Mouse (Mus musculus): ENCODE data around the gene Gm20696. TPM values are rescaled to one million over a fixed set of nuclear protein-coding genes. Genes with fewer than 3 reads are reported as not detected.
A peak's percentile ranks its signal among the peaks of the same experiment; 100 is the strongest.

The Gm20696 gene
- polyA plus RNA-seq, 1 experiment from 2014 or later = 7.5 TPM

DNA sequence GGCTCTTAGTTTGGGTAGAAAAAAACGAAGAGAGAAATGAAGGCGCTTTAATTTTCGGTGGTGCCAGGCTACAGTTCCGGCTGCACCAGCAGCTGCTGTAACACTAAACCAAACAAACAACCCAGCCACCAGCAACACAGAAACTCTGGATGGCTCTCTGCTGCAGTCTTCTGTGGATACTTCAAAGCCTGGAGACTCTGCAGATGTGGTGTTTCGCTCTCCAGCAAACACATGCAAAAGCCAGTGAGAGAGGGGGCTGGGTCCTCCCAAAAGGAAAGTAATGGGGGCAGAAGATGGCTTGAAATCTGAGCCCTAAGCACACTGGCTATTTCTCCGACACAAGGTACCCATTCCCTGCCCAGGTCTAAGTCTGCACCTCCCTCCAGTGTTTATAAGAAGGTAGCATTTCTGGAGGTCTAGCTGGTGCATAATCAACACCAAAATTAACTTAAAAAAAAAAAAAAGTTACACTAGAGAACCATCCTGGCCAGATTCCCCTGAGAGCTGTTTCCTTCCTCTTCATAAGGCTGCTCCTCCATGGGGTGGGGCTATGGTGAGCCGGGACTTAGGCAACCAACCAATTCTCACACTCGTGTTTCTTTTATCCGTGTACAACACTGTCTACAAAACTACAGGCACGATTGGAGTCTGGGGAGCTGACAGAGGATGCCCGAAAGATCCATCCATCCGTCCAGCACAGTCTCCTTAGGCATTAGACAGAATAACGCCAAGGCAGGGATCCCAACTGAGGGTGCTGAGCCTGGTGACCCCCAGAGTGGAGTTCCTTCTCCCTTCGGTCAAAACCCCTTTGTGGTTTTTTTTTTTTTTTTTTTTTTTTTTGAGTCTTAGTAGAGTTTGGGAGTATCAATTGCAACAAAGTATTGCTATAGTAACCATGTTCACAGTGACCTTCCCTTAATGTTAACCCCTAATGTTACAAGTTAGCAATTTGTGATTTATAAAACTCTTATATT, 55.9 kb downstream of the Gm20696 start:
- peak; percentile 55 for ATAC-seq (ENCODE audit: low FRiP score, low TSS enrichment)
- Histone ChIP-seq H3K4me3 (ENCODE audit: low read length) (no peak overlapping the region), H3K27ac (ENCODE audit: low read depth, low read length) (0 out of 2 replicates have a peak overlapping the region, but pooled peaks have one; percentile 26)

DNA sequence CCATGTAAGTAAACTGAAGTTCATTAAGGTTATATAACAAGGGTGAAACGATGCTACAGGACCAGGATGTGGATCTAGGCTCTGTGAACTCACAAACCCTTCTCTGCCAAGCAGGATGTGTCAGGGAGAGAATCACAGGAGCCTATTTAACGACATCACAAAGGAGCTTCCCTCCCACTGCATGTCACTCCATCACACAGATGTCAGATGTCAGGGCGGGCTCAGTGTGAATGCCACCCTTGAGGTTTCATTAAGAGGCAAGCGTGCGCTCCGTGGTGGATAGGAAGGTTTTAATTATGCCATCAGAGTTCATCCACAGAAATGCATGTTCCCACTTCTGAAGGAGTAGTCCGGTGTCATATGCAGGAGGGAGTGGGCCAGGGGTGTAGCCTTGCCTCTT, 60.5 kb downstream of the Gm20696 start:
- no peak for ATAC-seq (ENCODE audit: low FRiP score, low TSS enrichment)
- 81% methylated on average over 7 of the region's 7 CpGs for WGBS

More for the DNA sequence above, 55.9 kb downstream of the Gm20696 start:
- Histone ChIP-seq H3K4me2 (replicated peaks; ENCODE audit: low read depth, low read length) (peak overlapping the region; percentile 31), H3K27me3 (ENCODE audit: control insufficient read depth, insufficient read depth, low read length) (no peaks in the 10 kb centered on the region), H3K4me1 (ENCODE audit: control insufficient read depth, insufficient read depth, low read length) (peaks cover 8% of the 10 kb centered on the region; the same call in 1 of the 2 replicates), H3K36me3 (ENCODE audit: control insufficient read depth, insufficient read depth, low read length) (no peaks in the 10 kb centered on the region), H3K9ac (ENCODE audit: low read depth, low read length) (no peak overlapping the region), H3K9me3 (ENCODE audit: control insufficient read depth, low read length) (no peaks in the 10 kb centered on the region)
- WGBS = 17% methylated on average over 14 of the region's 14 CpGs

DNA sequence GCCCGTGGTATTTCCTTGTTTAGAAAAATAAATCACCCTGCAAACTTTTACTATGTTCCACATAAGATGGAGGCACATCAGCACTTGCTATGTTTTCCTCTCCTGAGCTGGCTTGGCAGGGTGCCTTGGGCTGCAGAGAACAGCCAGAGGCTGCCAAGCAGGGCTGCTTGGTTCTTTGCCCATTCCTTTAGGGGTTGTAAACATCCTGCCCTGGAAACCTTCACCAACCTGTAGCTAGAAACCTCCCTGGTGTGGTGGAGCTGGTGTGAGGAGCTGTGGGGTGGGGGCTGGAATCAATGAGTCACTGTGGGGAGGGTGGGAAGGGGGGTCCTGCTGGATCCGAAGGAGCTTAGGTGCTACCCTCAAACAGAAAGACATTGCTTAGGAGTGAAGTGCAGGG, 61.8 kb downstream of the Gm20696 start:
- no peak for ATAC-seq (ENCODE audit: low FRiP score, low TSS enrichment)
- no peaks in the 10 kb centered on the region for H3K4me1 ChIP-seq (ENCODE audit: control insufficient read depth, insufficient read depth, low read length)

More for the DNA sequence above, 60.5 kb downstream of the Gm20696 start:
- no peak overlapping the region for H3K4me2 ChIP-seq (replicated peaks; ENCODE audit: low read depth, low read length)
- no peak overlapping the region for H3K9ac ChIP-seq (ENCODE audit: low read depth, low read length)
- H3K27me3 ChIP-seq (ENCODE audit: control insufficient read depth, insufficient read depth, low read length) = no peaks in the 10 kb centered on the region
- H3K27ac ChIP-seq (ENCODE audit: low read depth, low read length) = no peak overlapping the region
- no peaks in the 10 kb centered on the region for H3K36me3 ChIP-seq (ENCODE audit: control insufficient read depth, insufficient read depth, low read length)
- no peaks in the 10 kb centered on the region for H3K4me1 ChIP-seq (ENCODE audit: control insufficient read depth, insufficient read depth, low read length)
- no peak overlapping the region for H3K4me3 ChIP-seq (ENCODE audit: low read length)
- H3K9me3 ChIP-seq (ENCODE audit: control insufficient read depth, low read length) = no peaks in the 10 kb centered on the region

DNA sequence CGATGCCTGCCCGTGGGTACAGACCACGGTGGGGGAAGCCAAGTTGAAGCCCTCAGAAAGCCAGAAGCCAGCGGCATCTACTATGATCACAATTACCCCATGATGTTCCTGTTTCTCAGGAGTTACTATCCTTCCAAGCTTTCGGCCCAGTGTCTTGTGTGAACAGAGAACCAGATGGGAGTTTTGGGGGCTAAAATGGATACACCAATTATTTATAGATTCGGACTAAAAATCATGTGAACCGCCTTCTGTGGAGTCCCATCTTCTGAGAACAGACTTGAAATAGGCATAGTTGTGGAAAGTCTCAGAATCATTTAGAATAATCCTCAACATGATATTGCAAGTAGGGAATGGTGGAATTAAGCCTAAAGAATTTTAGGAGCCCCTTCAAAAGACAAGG, 64.2 kb downstream of the Gm20696 start:
- ATAC-seq (ENCODE audit: low FRiP score, low TSS enrichment) = no peak
- WGBS = 92% methylated on average over 7 of the region's 7 CpGs
- H3K27ac ChIP-seq (ENCODE audit: low read depth, low read length) = no peak overlapping the region
- H3K9me3 ChIP-seq (ENCODE audit: control insufficient read depth, low read length) = no peaks in the 10 kb centered on the region
- H3K4me1 ChIP-seq (ENCODE audit: control insufficient read depth, insufficient read depth, low read length) = 0 out of 2 replicates have a peak, but pooled peaks cover 3% of the 10 kb centered on the region
- H3K36me3 ChIP-seq (ENCODE audit: control insufficient read depth, insufficient read depth, low read length) = no peaks in the 10 kb centered on the region
- H3K4me3 ChIP-seq (ENCODE audit: low read length) = no peak overlapping the region
- no peaks in the 10 kb centered on the region for H3K27me3 ChIP-seq (ENCODE audit: control insufficient read depth, insufficient read depth, low read length)
- no peak overlapping the region for H3K4me2 ChIP-seq (replicated peaks; ENCODE audit: low read depth, low read length)
- H3K9ac ChIP-seq (ENCODE audit: low read depth, low read length) = no peak overlapping the region

More for the DNA sequence above, 61.8 kb downstream of the Gm20696 start:
- Histone ChIP-seq H3K36me3 (ENCODE audit: control insufficient read depth, insufficient read depth, low read length) (no peaks in the 10 kb centered on the region), H3K4me3 (ENCODE audit: low read length) (no peak overlapping the region), H3K4me2 (replicated peaks; ENCODE audit: low read depth, low read length) (no peak overlapping the region), H3K9ac (ENCODE audit: low read depth, low read length) (no peak overlapping the region), H3K9me3 (ENCODE audit: control insufficient read depth, low read length) (no peaks in the 10 kb centered on the region), H3K27ac (ENCODE audit: low read depth, low read length) (no peak overlapping the region), H3K27me3 (ENCODE audit: control insufficient read depth, insufficient read depth, low read length) (no peaks in the 10 kb centered on the region)
- WGBS = 50% methylated on average over 2 of the region's 2 CpGs

DNA sequence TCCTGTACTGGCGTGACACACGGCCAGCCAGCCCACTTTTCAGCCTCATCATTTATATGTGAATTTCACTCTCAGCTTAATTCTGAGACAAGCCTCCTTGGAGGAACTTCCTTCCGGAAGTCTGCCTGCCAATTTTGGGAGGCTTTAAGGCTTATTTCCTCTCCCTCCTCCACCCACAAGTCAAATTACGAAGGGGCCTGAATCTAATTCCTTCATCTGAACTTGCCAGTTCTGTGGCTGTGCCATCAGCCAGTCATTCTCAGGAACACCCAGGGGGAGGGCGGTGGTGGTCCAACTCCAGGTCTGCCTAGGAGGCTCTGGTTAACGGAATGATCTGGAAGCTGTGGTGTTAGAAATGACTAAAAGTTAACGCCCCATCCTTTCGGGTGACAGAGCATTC, 65.7 kb downstream of the Gm20696 start:
- ATAC-seq (ENCODE audit: low FRiP score, low TSS enrichment) = no peak
- Histone ChIP-seq H3K27ac (ENCODE audit: low read depth, low read length) (no peak overlapping the region), H3K36me3 (ENCODE audit: control insufficient read depth, insufficient read depth, low read length) (no peaks in the 10 kb centered on the region), H3K27me3 (ENCODE audit: control insufficient read depth, insufficient read depth, low read length) (no peaks in the 10 kb centered on the region), H3K9me3 (ENCODE audit: control insufficient read depth, low read length) (no peaks in the 10 kb centered on the region), H3K9ac (ENCODE audit: low read depth, low read length) (no peak overlapping the region), H3K4me3 (ENCODE audit: low read length) (no peak overlapping the region), H3K4me1 (ENCODE audit: control insufficient read depth, insufficient read depth, low read length) (0 out of 2 replicates have a peak, but pooled peaks cover 3% of the 10 kb centered on the region), H3K4me2 (replicated peaks; ENCODE audit: low read depth, low read length) (no peak overlapping the region)
- 62% methylated on average over 8 of the region's 8 CpGs for WGBS

DNA sequence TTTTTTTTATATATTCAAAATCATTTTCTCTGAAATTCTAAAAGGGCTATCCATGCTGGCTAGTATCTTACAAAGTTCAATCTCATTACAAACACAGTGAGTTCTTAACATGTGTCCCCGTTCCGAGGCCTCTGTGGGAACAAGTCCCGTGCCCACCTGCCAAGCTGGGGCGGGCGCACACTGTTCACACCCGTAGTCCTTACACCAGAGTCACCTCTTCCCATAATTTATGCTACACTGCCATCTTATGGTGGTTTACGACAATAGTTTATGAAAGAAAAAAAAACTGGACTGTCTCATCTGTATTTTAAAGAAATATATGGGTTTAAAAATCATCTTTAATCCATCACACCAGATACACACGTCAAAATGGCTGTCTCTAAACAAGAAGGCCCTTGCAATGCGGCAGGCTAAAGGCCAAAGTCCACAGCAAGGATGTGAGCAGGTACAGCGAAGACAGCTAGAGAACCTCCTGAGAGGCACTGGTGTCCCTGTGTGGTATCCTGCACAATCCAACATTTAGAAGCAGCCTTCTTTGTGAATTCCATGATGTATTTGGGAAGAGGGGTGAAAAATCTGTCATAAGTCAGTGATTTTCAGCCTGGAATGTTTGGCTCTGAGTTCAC, 66.3 kb downstream of the Gm20696 start:
- Histone ChIP-seq H3K36me3 (ENCODE audit: control insufficient read depth, insufficient read depth, low read length) (no peaks in the 10 kb centered on the region), H3K27me3 (ENCODE audit: control insufficient read depth, insufficient read depth, low read length) (no peaks in the 10 kb centered on the region), H3K4me1 (ENCODE audit: control insufficient read depth, insufficient read depth, low read length) (0 out of 2 replicates have a peak, but pooled peaks cover 3% of the 10 kb centered on the region), H3K9ac (ENCODE audit: low read depth, low read length) (no peak overlapping the region), H3K9me3 (ENCODE audit: control insufficient read depth, low read length) (no peaks in the 10 kb centered on the region), H3K4me3 (ENCODE audit: low read length) (no peak overlapping the region), H3K4me2 (replicated peaks; ENCODE audit: low read depth, low read length) (no peak overlapping the region), H3K27ac (ENCODE audit: low read depth, low read length) (no peak overlapping the region)
- WGBS = 31% methylated on average over 10 of the region's 10 CpGs
- peak; percentile 86; the same call in 1 of the 2 replicates for ATAC-seq (ENCODE audit: low FRiP score, low TSS enrichment)

DNA sequence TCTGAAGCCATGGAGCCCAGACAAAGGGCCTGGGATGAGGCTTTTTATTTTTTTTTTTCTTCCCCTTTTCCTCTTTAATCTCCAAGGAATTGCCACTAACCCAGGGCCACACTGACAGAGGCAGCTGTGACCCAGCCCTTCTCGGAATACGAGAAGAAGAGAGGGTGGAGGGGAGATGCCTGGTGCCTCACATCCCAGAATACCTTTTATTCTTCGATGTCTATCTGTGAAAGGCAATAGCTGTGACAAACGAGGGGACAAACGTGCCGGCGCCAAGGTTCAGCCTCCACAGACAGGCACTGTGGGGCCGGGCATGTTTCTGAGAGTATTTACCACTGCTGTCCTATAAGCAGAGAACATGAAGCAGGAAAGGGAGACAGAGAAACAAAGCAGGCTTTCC, 66.9 kb downstream of the Gm20696 start:
- WGBS = 11% methylated on average over 8 of the region's 8 CpGs
- Histone ChIP-seq H3K9me3 (ENCODE audit: control insufficient read depth, low read length) (no peaks in the 10 kb centered on the region), H3K4me3 (ENCODE audit: low read length) (no peak overlapping the region), H3K27me3 (ENCODE audit: control insufficient read depth, insufficient read depth, low read length) (no peaks in the 10 kb centered on the region), H3K4me1 (ENCODE audit: control insufficient read depth, insufficient read depth, low read length) (0 out of 2 replicates have a peak, but pooled peaks cover 3% of the 10 kb centered on the region), H3K9ac (ENCODE audit: low read depth, low read length) (no peak overlapping the region), H3K4me2 (replicated peaks; ENCODE audit: low read depth, low read length) (no peak overlapping the region; the same call in 1 of the 2 replicates), H3K27ac (ENCODE audit: low read depth, low read length) (no peak overlapping the region), H3K36me3 (ENCODE audit: control insufficient read depth, insufficient read depth, low read length) (no peaks in the 10 kb centered on the region)
- no peak for ATAC-seq (ENCODE audit: low FRiP score, low TSS enrichment)

DNA sequence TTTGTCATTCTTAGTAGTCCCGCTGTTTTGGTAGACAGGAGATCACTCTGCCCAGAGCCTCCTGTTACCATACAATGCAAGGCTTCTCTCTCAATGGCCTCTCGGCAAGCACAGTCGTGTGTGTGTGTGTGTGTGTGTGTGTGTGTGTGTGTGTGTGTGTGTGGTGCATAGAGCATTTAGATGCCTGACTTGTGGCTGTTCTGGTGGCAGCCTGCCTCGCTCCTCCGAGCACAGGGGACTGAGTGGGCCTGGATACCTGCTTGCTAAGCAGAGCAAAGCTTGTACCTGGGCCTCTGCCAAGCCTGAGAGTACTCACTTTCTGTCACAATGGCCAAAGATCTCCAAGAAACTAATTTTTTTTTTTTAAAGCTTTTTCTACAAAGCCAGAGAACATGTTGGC, 67.4 kb downstream of the Gm20696 start:
- Histone ChIP-seq H3K27me3 (ENCODE audit: control insufficient read depth, insufficient read depth, low read length) (no peaks in the 10 kb centered on the region), H3K4me3 (ENCODE audit: low read length) (no peak overlapping the region), H3K4me1 (ENCODE audit: control insufficient read depth, insufficient read depth, low read length) (0 out of 2 replicates have a peak, but pooled peaks cover 3% of the 10 kb centered on the region), H3K36me3 (ENCODE audit: control insufficient read depth, insufficient read depth, low read length) (no peaks in the 10 kb centered on the region), H3K4me2 (replicated peaks; ENCODE audit: low read depth, low read length) (no peak overlapping the region), H3K27ac (ENCODE audit: low read depth, low read length) (no peak overlapping the region), H3K9me3 (ENCODE audit: control insufficient read depth, low read length) (no peaks in the 10 kb centered on the region), H3K9ac (ENCODE audit: low read depth, low read length) (no peak overlapping the region)
- WGBS = 62% methylated on average over 5 of the region's 5 CpGs
- ATAC-seq (ENCODE audit: low FRiP score, low TSS enrichment) = no peak

DNA sequence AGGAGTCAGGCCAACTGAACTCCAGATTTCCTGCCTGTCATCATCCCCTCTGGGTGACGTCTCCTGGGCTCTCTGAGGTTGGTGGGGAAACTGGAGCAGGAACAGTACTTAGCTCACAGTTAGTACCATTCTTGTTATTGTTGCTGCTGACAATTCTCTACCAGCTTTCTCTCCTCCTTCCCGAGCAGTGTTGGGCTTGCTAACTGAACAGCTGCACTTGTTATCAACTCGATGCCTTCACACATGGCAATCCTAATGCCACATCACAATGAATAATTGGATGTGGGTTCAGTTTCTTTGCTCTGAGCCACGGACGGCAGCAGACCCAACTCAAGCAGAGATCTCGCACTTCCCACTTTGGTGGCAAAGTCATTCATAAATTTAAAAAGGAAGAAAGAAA, 89.6 kb downstream of the Gm20696 start:
- no peak for ATAC-seq (ENCODE audit: low FRiP score, low TSS enrichment)
- no peaks in the 10 kb centered on the region for H3K36me3 ChIP-seq (ENCODE audit: control insufficient read depth, insufficient read depth, low read length)
- no peaks in the 10 kb centered on the region for H3K4me1 ChIP-seq (ENCODE audit: control insufficient read depth, insufficient read depth, low read length)
- no peaks in the 10 kb centered on the region for H3K9me3 ChIP-seq (ENCODE audit: control insufficient read depth, low read length)
- 68% methylated on average over 6 of the region's 6 CpGs for WGBS
- H3K27ac ChIP-seq (ENCODE audit: low read depth, low read length) = no peak overlapping the region
- H3K9ac ChIP-seq (ENCODE audit: low read depth, low read length) = no peak overlapping the region
- H3K4me2 ChIP-seq (replicated peaks; ENCODE audit: low read depth, low read length) = no peak overlapping the region
- H3K4me3 ChIP-seq (ENCODE audit: low read length) = no peak overlapping the region
- H3K27me3 ChIP-seq (ENCODE audit: control insufficient read depth, insufficient read depth, low read length) = no peaks in the 10 kb centered on the region
